Comparison of ENCODE assay signal across 9 mouse cellular contexts in genomic region chr5:129455529-129455896, GRCm38 (mm10). TPM values are rescaled to one million over a fixed set of nuclear protein-coding genes. Genes with fewer than 3 reads are reported as not detected.
DNase-seq lines count a peak whose midpoint lies in the region; ATAC-seq lines count a peak whose summit lies in the region.
"Had no signal": no experiment of that assay in that cellular context is flagged by ENCODE, and none has a peak within 500 bp of the region (broad histone marks: within the 10 kb centered on the region; RNA-seq: fewer than 3 reads in every experiment).

No protein-coding gene starts in this region.

- H3K9ac ChIP-seq in liver, embryonic 11.5 days (ENCODE audit: low read depth, low read length), result no peak overlapping the region
- 0 out of 2 replicates have a peak overlapping the region, but pooled peaks have one; percentile 14 for H3K9ac ChIP-seq in forebrain, embryonic 15.5 days (replicated peaks)
- H3K9ac ChIP-seq in intestine, embryonic 15.5 days, result no peak overlapping the region
- no peak overlapping the region for H3K9ac ChIP-seq in neural tube, embryonic 12.5 days

- no peak overlapping the region for H3K27ac ChIP-seq in liver, embryonic 11.5 days (ENCODE audit: low read depth, low read length)
- peak overlapping the region; percentile 85 for H3K27ac ChIP-seq in forebrain, embryonic 15.5 days (replicated peaks)
- H3K27ac ChIP-seq in intestine, embryonic 15.5 days, result no peak overlapping the region
- no peak overlapping the region for H3K27ac ChIP-seq in neural tube, embryonic 12.5 days

- H3K27me3 ChIP-seq in liver, embryonic 11.5 days (replicated peaks; ENCODE audit: control insufficient read depth, insufficient read depth, low read length), result no peaks in the 10 kb centered on the region; the same call in 1 of the 2 replicates
- H3K27me3 ChIP-seq in forebrain, embryonic 15.5 days, result no peaks in the 10 kb centered on the region
- 0 out of 2 replicates have a peak, but pooled peaks cover 4% of the 10 kb centered on the region for H3K27me3 ChIP-seq in intestine, embryonic 15.5 days (replicated peaks)
- H3K27me3 ChIP-seq in neural tube, embryonic 12.5 days (replicated peaks), result no peaks in the 10 kb centered on the region

- H3K4me1 ChIP-seq in liver, embryonic 11.5 days (replicated peaks; ENCODE audit: control insufficient read depth, insufficient read depth, low read length), result no peaks in the 10 kb centered on the region
- peaks cover 21% of the 10 kb centered on the region for H3K4me1 ChIP-seq in forebrain, embryonic 15.5 days
- H3K4me1 ChIP-seq in intestine, embryonic 15.5 days (replicated peaks), result peaks cover 9% of the 10 kb centered on the region
- H3K4me1 ChIP-seq in neural tube, embryonic 12.5 days, result peaks cover 34% of the 10 kb centered on the region

- no peaks in the 10 kb centered on the region for H3K36me3 ChIP-seq in liver, embryonic 11.5 days (ENCODE audit: control insufficient read depth, insufficient read depth, low read length)
- H3K36me3 ChIP-seq in forebrain, embryonic 15.5 days, result no peaks in the 10 kb centered on the region
- no peaks in the 10 kb centered on the region for H3K36me3 ChIP-seq in intestine, embryonic 15.5 days
- H3K36me3 ChIP-seq in neural tube, embryonic 12.5 days, result no peaks in the 10 kb centered on the region

- DNase-seq in liver, embryonic 11.5 days (ENCODE audit: low spot score), result no peak
- no peak for DNase-seq in liver
- no peak for DNase-seq in thymus, postnatal 14 days
- DNase-seq in ovary, adult 18-20 months (ENCODE audit: low spot score), result no peak
- DNase-seq in cerebellum, adult 11 months, result no peak
- DNase-seq: thymus, adult 18-20 months had no signal

- H3K4me3 ChIP-seq in liver, embryonic 11.5 days (ENCODE audit: low read depth, low read length), result no peak overlapping the region
- no peak overlapping the region for H3K4me3 ChIP-seq in forebrain, embryonic 15.5 days
- no peak overlapping the region for H3K4me3 ChIP-seq in intestine, embryonic 15.5 days (replicated peaks)
- H3K4me3 ChIP-seq in neural tube, embryonic 12.5 days, result no peak overlapping the region

- no peaks in the 10 kb centered on the region for H3K9me3 ChIP-seq in liver, embryonic 11.5 days (ENCODE audit: control insufficient read depth, low read length)
- H3K9me3 ChIP-seq in forebrain, embryonic 15.5 days, result no peaks in the 10 kb centered on the region
- no peaks in the 10 kb centered on the region for H3K9me3 ChIP-seq in intestine, embryonic 15.5 days
- H3K9me3 ChIP-seq in neural tube, embryonic 12.5 days, result no peaks in the 10 kb centered on the region

- H3K4me2 ChIP-seq in liver, embryonic 11.5 days, result no peak overlapping the region; the same call in 1 of the 2 replicates
- H3K4me2 ChIP-seq in forebrain, embryonic 15.5 days (replicated peaks), result peak overlapping the region; percentile 31; the same call in 1 of the 2 replicates
- H3K4me2 ChIP-seq in intestine, embryonic 15.5 days (replicated peaks), result peak overlapping the region; percentile 45
- peak overlapping the region; percentile 43 for H3K4me2 ChIP-seq in neural tube, embryonic 12.5 days (replicated peaks)

- 30% methylated on average over 2 of the region's 2 CpGs for WGBS in liver, embryonic 11.5 days
- 29% methylated on average over 2 of the region's 2 CpGs for WGBS in forebrain, embryonic 15.5 days
- WGBS in intestine, embryonic 15.5 days, result 35% methylated on average over 2 of the region's 2 CpGs
- WGBS in neural tube, embryonic 12.5 days, result 26% methylated on average over 2 of the region's 2 CpGs

- peak; percentile 53; the same call in 1 of the 2 replicates for ATAC-seq in liver, embryonic 11.5 days (replicated peaks; ENCODE audit: low FRiP score)
- ATAC-seq in forebrain, embryonic 15.5 days (replicated peaks), result no peak
- ATAC-seq in intestine, embryonic 15.5 days, result peak; percentile 87
- no peak for ATAC-seq in neural tube, embryonic 12.5 days (ENCODE audit: low FRiP score, low read depth)

RNA-seq across cellular contexts. Expression of gene Sfswap, which starts 45.5 kb away (rescaled TPM):
- 38.7 and 40.9 TPM in 2 replicates for polyA plus RNA-seq in liver, embryonic 11.5 days (2014; fragmentation: Nextera tagmentation; extraction: Ambion mirVana)
- 61.0 and 61.7 TPM in 2 replicates for polyA plus RNA-seq in forebrain, embryonic 15.5 days (2015; fragmentation: Nextera tagmentation; extraction: Ambion mirVana)
- polyA plus RNA-seq in intestine, embryonic 15.5 days (2015; fragmentation: Nextera tagmentation; extraction: Ambion mirVana), result 29.2 and 32.5 TPM in 2 replicates
- polyA plus RNA-seq in neural tube, embryonic 12.5 days (2016; fragmentation: Nextera tagmentation; extraction: Ambion mirVana), result 70.3 and 70.8 TPM in 2 replicates

Comparison
In these comparisons a context has a peak if more than half of its experiments do, and no peak if none do; other contexts are left out.
1. ATAC-seq: peak in liver, embryonic 11.5 days (single experiment) and intestine, embryonic 15.5 days (single experiment); none in forebrain, embryonic 15.5 days (single experiment) and neural tube, embryonic 12.5 days (single experiment).